Mouse (Mus musculus) kidney, postnatal 0 days (tissue): Measurements from ENCODE around the gene Cluh. TPM values are rescaled to one million over a fixed set of nuclear protein-coding genes. Genes with fewer than 3 reads are reported as not detected.

ENCODE experiments used
- ATAC-seq: fragments of 200-750 bp; cut with Nextera tagmentation; replicated peaks from 2 replicates; pipeline ENCODE4 v1.8.0; 2017; ENCODE audit warnings: low read depth, moderate number of reproducible peaks, moderate TSS enrichment, moderate library complexity; ENCODE audit not compliant: low FRiP score
- DNase-seq: peaks from one replicate; pipeline ENCODE4 v3.0.0-alpha.2; 2016; ENCODE audit warnings: low spot score
- H3K27ac ChIP-seq: fragments of 300-500 bp; sonication (generic); 2 replicates; pipeline ENCODE4 v1.5.1; 2014; ENCODE audit warnings: mild to moderate bottlenecking
- H3K27me3 ChIP-seq: fragments of 300-500 bp; sonication (generic); 2 replicates; pipeline ENCODE4 v1.6.1; 2014; ENCODE audit warnings: low read length, mixed read lengths; ENCODE audit not compliant: insufficient read depth
- H3K36me3 ChIP-seq: fragments of 300-500 bp; sonication (generic); 2 replicates; pipeline ENCODE4 v1.6.1; 2014; ENCODE audit warnings: low read length, mixed read lengths; ENCODE audit not compliant: insufficient read depth
- H3K4me1 ChIP-seq: fragments of 300-500 bp; sonication (generic); replicated peaks from 2 replicates; pipeline ENCODE4 v1.6.1; 2014; ENCODE audit warnings: antibody characterized with exemption, low read length, mixed read lengths; ENCODE audit not compliant: insufficient read depth
- H3K4me2 ChIP-seq: fragments of 300-500 bp; sonication (generic); 2 replicates; pipeline ENCODE4 v1.6.1; 2014; ENCODE audit warnings: mild to moderate bottlenecking, low read length, moderate library complexity, mixed read lengths
- H3K4me3 ChIP-seq: fragments of 300-500 bp; sonication (generic); replicated peaks from 2 replicates; pipeline ENCODE4 v1.5.1; 2014; ENCODE audit warnings: low read depth, low read length
- H3K9ac ChIP-seq: fragments of 300-500 bp; sonication (generic); 2 replicates; pipeline ENCODE4 v1.6.1; 2014; ENCODE audit warnings: low read depth, low read length
- H3K9me3 ChIP-seq: fragments of 300-500 bp; sonication (generic); replicated peaks from 2 replicates; pipeline ENCODE4 v1.6.1; 2016; ENCODE audit warnings: low read length, inconsistent platforms, mixed read lengths
- CTCF ChIP-seq: IDR thresholded peaks from 2 replicates; pipeline ENCODE4 v1.5.1; 2016; ENCODE audit warnings: antibody characterized with exemption, low read depth, mild to moderate bottlenecking, moderate library complexity
- WGBS: fragments of 180-500 bp; shearing (Covaris S2); extraction: QIAGEN DNeasy Blood & Tissue Kit; methylation state at CpG from one replicate; pipeline ENCODE4 v1.1.7; 2014; 5-methylcytosine and 5-hydroxymethylcytosine counted together
- polyA plus RNA-seq: library from polyadenylated mRNA; unstranded; fragments of >200 nt; fragmentation: Nextera tagmentation; extraction: Ambion mirVana; gene quantifications from 2 replicates; pipeline ENCODE4 v1.2.1, GENCODE M21; 2015

Cluh gene
- polyA plus RNA-seq, 1 experiment from 2014 or later: 32.6 TPM

- H3K27me3 ChIP-seq: no peaks in the 10 kb centered on the region
- peak overlapping the region; percentile 4; the same call in 1 of the 2 replicates for H3K4me2 ChIP-seq
- no peak overlapping the region for H3K4me3 ChIP-seq
- peak overlapping the region; percentile 18; the same call in 1 of the 2 replicates for H3K9ac ChIP-seq
- peaks cover 25% of the 10 kb centered on the region for H3K4me1 ChIP-seq
- DNase-seq (no peak), ATAC-seq (no peak)
- H3K27ac ChIP-seq: peak overlapping the region; percentile 66; the same call in 1 of the 2 replicates
- H3K9me3 ChIP-seq: no peaks in the 10 kb centered on the region
- WGBS: 83% methylated on average over 4 of the region's 4 CpGs
- peaks cover 9% of the 10 kb centered on the region for H3K36me3 ChIP-seq
- no peak for TF ChIP-seq CTCF
These were observed 3.5 kb downstream of the Cluh start for GRCm38 (mm10) chr11:74652791-74653191.

GRCm38 (mm10) chr11:74653385-74653784 is 4.1 kb downstream of the Cluh start:
- ATAC-seq (no peak), DNase-seq (peak; percentile 29)
- H3K4me2 ChIP-seq: peak overlapping the region; percentile 4; the same call in 1 of the 2 replicates
- H3K27ac ChIP-seq: peak overlapping the region; percentile 66
- H3K27me3 ChIP-seq: no peaks in the 10 kb centered on the region
- no peaks in the 10 kb centered on the region for H3K9me3 ChIP-seq
- peaks cover 25% of the 10 kb centered on the region for H3K4me1 ChIP-seq
- H3K36me3 ChIP-seq: peaks cover 14% of the 10 kb centered on the region
- TF ChIP-seq CTCF: no peak
- 28% methylated on average over 6 of the region's 6 CpGs for WGBS
- H3K4me3 ChIP-seq: no peak overlapping the region
- 0 out of 2 replicates have a peak overlapping the region, but pooled peaks have one; percentile 1 for H3K9ac ChIP-seq

- no peak overlapping the region for H3K27ac ChIP-seq
- no peak overlapping the region for H3K9ac ChIP-seq
- H3K36me3 ChIP-seq: peaks cover 39% of the 10 kb centered on the region
- no peak for DNase-seq
- no peak for TF ChIP-seq CTCF
- 84% methylated on average over 3 of the region's 3 CpGs for WGBS
- H3K4me3 ChIP-seq: no peak overlapping the region
- peaks cover 18% of the 10 kb centered on the region for H3K4me1 ChIP-seq
- no peaks in the 10 kb centered on the region for H3K9me3 ChIP-seq
- H3K27me3 ChIP-seq: no peaks in the 10 kb centered on the region
- ATAC-seq: no peak
- no peak overlapping the region for H3K4me2 ChIP-seq
These were observed 6.6 kb downstream of the Cluh start for GRCm38 (mm10) chr11:74655941-74656340.

DNA sequence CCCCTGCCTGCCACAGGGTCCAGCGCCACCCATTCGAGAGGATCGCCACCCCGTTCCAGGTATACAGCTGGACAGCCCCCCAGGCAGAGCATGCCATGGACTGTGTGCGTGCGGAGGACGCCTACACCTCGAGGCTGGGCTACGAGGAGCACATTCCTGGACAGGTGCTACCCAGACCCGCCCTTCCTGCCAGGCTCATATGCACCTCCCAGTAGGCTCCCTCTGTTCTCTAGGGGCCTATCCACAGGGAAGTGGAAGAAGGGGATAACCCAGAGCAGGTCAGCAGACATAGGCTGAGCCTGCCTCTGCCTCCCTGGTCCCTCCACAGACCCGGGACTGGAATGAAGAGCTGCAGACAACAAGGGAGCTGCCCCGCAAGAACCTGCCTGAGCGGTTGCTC is 11.0 kb downstream of the Cluh start:
- Histone ChIP-seq H3K4me1 (no peaks in the 10 kb centered on the region), H3K9me3 (no peaks in the 10 kb centered on the region), H3K36me3 (peaks cover 75% of the 10 kb centered on the region), H3K4me3 (no peak overlapping the region), H3K4me2 (no peak overlapping the region), H3K9ac (no peak overlapping the region), H3K27me3 (no peaks in the 10 kb centered on the region), H3K27ac (no peak overlapping the region)
- DNase-seq: no peak
- no peak for ATAC-seq
- 94% methylated on average over 13 of the region's 13 CpGs for WGBS
- no peak for TF ChIP-seq CTCF

- no peak for TF ChIP-seq CTCF
- H3K36me3 ChIP-seq: peaks cover 88% of the 10 kb centered on the region
These were observed 12.3 kb downstream of the Cluh start for GRCm38 (mm10) chr11:74661641-74662040.

DNA sequence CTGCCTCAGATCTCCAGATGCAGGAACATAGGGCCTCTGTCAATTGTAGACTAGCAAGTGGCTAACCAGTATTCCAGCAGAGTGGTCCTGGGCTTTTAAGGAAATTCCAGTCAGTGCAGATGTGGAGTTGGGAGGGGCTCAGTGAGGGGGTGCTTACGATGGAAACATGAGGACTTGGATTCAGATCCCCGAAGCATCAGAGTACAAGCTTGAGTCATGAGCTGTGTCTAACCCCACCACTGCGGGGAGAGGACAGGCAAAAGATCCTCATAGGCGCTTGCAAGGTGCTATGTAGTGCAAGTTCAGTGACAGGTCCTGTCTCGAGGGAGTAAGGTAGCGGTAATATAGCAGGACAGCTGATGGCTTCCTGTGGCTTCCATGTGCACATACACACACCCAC is 12.9 kb downstream of the Cluh start:
- Histone ChIP-seq H3K27me3 (no peaks in the 10 kb centered on the region), H3K4me3 (no peak overlapping the region), H3K27ac (no peak overlapping the region), H3K4me1 (no peaks in the 10 kb centered on the region), H3K9ac (no peak overlapping the region), H3K9me3 (no peaks in the 10 kb centered on the region), H3K4me2 (no peak overlapping the region), H3K36me3 (peaks cover 88% of the 10 kb centered on the region)
- DNase-seq (no peak), ATAC-seq (no peak)
- 84% methylated on average over 6 of the region's 6 CpGs for WGBS
- no peak for TF ChIP-seq CTCF

More at GRCm38 (mm10) chr11:74661641-74662040, 12.3 kb downstream of the Cluh start:
- H3K4me2 ChIP-seq: no peak overlapping the region
- H3K4me3 ChIP-seq: no peak overlapping the region
- no peaks in the 10 kb centered on the region for H3K27me3 ChIP-seq
- H3K9me3 ChIP-seq: no peaks in the 10 kb centered on the region
- no peak overlapping the region for H3K27ac ChIP-seq
- H3K9ac ChIP-seq: no peak overlapping the region
- no peaks in the 10 kb centered on the region for H3K4me1 ChIP-seq
- ATAC-seq: no peak
- 90% methylated on average over 19 of the region's 19 CpGs for WGBS
- DNase-seq: no peak

GRCm38 (mm10) chr11:74664279-74664678 is 15.0 kb downstream of the Cluh start:
- WGBS: 83% methylated on average over 3 of the region's 3 CpGs
- DNase-seq (no peak), ATAC-seq (no peak)
- Histone ChIP-seq H3K4me2 (no peak overlapping the region), H3K4me1 (no peaks in the 10 kb centered on the region), H3K9ac (no peak overlapping the region), H3K36me3 (peaks cover 83% of the 10 kb centered on the region), H3K4me3 (no peak overlapping the region), H3K27ac (no peak overlapping the region), H3K27me3 (no peaks in the 10 kb centered on the region), H3K9me3 (no peaks in the 10 kb centered on the region)
- TF ChIP-seq CTCF: no peak
